Mouse (Mus musculus) retina, adult 2 months (tissue): ENCODE measurements around the gene Rapgef6.

Experiments used
- DNase-seq: peaks from one replicate; pipeline ENCODE4 v3.0.0-alpha.2; 2012; ENCODE audit warnings: low read depth, low spot score

Gene Rapgef6

GRCm38 (mm10) chr11:54522529-54523430 lies at the start of gene Rapgef6:
Rapgef6 (plus strand) TSS chr11:54522847.
- peak; percentile 99 for DNase-seq

DNA sequence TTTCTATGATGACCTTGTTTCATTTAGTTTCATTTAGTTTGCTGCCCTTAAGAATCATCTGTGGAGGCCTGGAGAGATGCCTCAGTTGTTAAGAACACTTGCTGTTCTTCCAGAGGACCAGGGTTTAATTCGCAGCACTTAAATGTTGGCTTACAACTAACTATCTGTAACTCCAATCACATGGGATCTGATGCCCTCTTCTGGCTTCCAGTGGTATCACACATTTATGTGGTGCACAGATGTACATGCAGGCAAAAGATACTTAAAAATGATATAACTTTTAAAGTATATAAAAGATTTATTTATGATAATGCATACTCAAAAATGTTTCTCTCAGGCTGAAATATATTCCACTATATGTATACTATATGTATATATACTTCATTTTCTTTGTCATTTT lies 44.2 kb upstream of the Rapgef6 start:
- peak; percentile 11 for DNase-seq

- DNase-seq, result no peak
Measured at GRCm38 (mm10) chr11:54486041-54486440, 36.6 kb upstream of the Rapgef6 start.

GRCm38 (mm10) chr11:54491946-54492558 lies 30.6 kb upstream of the Rapgef6 start:
- DNase-seq, result no peak

DNA sequence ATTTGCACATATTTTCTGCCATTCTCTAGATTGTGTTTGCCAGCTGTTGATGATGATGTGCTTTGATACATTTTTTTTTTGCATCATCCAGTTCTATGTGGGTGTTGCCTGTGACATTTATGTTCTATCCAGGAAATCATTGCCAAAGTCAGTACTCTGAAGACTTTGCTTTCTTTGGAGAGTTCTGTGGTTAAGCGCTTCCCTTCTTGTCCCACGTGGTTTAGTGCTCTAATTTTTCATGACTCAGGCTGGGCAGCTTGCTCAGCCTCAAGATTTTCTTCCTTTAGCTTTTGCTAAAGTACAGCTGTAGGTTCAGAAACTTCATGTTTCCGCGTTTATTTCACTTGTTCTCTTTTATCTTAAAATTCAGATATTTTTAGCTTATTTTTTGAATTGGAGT lies 30.1 kb upstream of the Rapgef6 start:
- DNase-seq, result no peak

- no peak for DNase-seq
Measured at GRCm38 (mm10) chr11:54499838-54500237, 22.8 kb upstream of the Rapgef6 start.

- no peak for DNase-seq
Measured at GRCm38 (mm10) chr11:54502546-54503245, 20.0 kb upstream of the Rapgef6 start.

- no peak for DNase-seq
Measured at GRCm38 (mm10) chr11:54513584-54513983, 9.1 kb upstream of the Rapgef6 start.

DNA sequence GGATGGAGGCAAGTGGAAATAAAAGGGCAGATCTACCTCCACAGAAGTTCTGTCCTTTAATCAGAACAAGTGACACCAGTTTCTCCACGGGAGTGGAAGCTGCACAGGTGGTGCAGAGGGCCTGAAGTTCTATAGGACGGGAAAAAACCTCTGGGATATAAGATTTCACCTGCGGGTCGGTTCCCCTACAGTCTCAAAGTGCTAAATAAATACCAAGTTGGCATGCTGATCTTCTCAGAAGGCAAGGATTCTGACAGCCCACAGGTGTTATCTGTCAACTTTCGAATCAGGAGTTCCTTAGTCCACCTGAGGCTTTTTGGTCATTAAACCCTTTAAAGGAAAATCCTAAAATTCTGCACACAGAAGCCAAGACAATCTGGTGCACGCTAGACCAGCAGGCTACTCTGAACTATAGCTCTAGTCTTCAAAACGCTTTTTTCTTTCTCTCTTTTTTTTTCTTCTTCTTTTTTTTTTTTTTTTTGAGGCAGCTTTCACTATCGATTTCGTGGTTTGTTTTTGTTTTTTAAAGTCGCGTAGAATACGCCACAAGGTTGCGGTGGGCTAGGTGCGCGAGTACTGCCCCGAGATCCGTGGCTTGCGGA lies 619 bp upstream of the Rapgef6 start:
- DNase-seq, result peak; percentile 6

GRCm38 (mm10) chr11:54523431-54524001 lies 869 bp downstream of the Rapgef6 start:
- DNase-seq, result no peak

DNA sequence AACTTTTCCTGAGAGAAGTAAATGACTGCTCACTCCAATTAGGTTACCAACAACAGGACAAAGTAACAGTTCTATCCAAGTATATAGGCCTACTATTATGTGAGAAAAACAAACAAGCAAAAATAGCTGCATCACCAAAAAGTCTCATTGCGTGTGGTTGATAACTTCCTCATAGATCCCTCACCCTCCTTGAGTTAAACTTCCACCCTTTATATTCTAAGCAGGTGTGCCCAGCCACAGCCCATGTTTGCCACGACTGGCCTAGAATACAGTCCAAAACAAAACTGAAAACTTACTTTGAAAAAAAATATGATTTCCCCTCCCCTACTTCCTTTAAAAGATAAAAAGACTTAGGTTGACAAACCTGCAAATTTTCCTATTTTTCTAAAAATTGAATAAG lies 5.4 kb downstream of the Rapgef6 start:
- DNase-seq, result no peak

DNA sequence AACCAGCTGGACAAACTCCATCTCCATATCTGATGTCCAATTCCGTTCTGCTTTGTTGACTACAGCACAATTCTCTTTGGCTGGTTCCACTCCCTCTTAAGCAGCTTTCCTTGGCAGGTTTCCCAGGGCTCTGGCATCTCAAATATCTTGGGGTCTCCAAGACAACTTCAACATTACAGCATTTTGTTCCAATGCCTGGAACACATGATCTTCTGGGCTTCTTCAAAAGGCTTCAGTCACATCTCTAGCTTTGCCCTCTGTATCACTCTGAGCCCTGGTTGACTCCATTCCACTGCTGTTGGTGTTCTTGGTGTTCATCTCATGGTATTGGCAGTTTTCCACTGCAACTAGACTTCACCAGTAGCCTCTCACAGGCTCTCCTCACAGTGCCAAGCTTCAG lies 7.7 kb downstream of the Rapgef6 start:
- DNase-seq, result no peak

DNA sequence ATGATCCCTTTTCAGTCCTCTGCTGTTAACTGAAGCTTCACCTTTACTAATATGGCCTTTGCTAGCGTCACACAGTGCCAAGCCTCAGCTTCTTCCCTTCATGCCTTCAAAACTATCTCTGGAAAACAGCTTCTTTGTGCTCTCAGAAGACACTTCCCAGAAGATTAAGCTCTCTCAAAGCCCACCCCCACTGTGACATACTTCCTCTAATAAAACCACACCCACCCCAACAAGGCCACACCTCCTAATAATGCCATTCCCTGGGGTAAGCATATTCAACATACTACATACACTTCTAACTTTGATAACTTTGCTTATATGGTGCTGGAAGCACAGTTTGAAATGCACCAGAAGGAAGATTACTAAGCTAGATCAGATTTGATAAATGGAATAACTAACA lies 8.3 kb downstream of the Rapgef6 start:
- no peak for DNase-seq

- no peak for DNase-seq
Measured at GRCm38 (mm10) chr11:54533834-54534233, 11.2 kb downstream of the Rapgef6 start.

- peak; percentile 29 for DNase-seq
Measured at GRCm38 (mm10) chr11:54534871-54535270, 12.2 kb downstream of the Rapgef6 start.

DNA sequence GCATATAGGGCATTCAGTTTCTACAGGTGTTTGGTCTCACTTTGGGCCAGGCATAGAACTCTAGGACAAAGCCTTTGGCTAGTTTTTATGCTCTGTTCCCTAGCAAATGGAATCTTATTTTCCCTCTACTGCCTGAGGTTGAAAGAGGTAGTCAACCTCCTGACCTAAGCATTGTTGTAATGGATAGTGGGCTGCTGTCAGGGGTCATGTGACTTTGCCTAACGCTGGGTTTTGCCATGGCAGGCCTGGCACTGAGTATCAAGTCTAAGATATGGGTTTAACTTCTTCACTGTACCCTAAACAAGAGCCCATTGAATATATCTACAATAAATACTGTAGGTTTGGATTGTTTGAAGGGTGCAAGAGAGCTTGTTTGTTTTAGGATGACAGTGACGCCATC lies 16.4 kb downstream of the Rapgef6 start:
- no peak for DNase-seq

DNA sequence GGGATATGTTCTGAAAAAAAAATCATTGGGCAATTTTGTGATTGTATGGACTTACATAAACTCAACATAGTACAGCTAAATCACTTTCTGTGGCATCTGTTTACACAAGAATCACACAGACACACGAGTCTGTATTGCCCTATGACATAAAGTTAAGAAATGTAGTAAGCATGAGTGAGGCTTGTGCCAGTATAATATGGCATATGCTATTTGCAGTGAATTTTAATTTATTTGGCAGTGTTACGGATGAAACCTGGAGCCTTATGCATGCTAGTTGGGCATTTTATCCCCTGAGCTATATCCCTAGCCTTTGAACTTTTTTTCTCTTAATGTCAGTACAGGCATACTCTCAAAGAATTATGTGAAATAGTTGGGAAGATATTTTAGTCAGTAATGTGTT lies 16.8 kb downstream of the Rapgef6 start:
- no peak for DNase-seq

GRCm38 (mm10) chr11:54540328-54540727 lies 17.7 kb downstream of the Rapgef6 start:
- DNase-seq, result no peak

- no peak for DNase-seq
Measured at GRCm38 (mm10) chr11:54542414-54542813, 19.8 kb downstream of the Rapgef6 start.

DNA sequence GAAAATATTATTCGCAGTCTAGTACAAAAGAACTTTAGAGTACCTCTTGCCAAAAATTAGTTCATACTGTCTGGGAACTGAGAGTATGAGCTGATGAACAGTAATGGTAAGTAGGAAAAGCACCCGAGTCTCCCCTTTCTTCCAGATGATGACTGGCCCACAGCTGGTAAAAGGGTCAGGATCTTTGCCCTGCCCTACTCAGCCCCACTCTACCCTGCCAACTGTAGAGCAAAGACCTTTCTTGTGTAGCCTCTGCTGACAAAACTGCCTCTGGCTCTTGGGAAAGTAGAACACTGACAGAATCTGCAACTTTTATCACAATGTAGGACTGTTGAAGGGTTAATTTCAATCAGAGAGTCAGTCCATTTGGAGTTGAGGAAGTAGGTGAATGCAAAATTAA lies 32.3 kb downstream of the Rapgef6 start:
- no peak for DNase-seq

- no peak for DNase-seq
Measured at GRCm38 (mm10) chr11:54562761-54563160, 40.1 kb downstream of the Rapgef6 start.

DNA sequence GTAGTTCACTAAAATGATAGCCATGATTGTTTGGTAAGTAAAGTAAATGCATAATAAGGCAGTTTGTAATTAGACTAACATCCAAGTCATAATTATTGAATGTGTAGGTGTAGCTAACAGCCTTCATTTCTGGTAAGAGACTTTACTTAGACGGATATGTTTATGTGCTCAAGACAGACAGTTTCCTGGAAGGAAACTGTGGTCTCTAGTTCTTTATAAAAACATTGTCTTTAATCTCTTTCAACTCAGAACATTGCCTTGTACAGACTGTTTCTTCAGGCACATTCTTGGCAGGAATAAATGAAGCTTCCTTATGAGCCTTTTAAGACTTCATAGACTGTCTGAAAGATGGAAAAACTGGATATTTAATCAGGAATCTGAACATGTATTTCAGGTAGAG lies 45.3 kb downstream of the Rapgef6 start:
- no peak for DNase-seq
